In the genomic region with DNA sequence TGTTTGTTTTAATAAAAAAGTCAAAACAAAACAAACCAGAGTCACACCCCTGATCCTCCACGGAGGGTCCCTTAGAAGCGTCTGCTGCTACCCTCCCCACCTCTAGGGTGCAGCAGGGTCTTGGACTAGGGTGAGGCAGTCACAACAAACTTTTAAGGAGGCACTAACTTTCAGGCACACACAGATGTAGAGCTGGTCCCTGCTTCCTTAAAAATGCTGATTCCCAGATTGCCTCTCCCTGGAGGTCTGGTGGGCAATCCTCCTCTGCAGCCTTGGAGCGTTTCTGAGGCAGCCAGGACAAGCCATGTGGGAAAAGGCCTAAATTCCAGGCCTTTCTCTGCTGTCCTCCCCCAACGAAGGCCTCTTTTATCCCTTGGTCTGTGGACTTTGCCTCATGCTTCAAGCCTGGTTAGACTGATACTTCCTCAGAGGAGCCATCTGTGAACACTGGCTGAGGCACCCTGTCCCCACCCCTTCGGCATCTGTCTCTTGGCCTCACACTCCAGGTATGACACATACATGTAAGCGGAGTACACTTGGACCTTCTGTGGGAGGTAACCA, we compare ENCODE assay signal across 9 mouse cellular contexts. TPM values are rescaled to one million over a fixed set of nuclear protein-coding genes. Genes with fewer than 3 reads are reported as not detected.
A peak's percentile ranks its signal among the peaks of the same experiment; 100 is the strongest.
DNase-seq lines count a peak whose midpoint lies in the region; ATAC-seq and TF ChIP-seq lines count a peak whose summit lies in the region.
"Had no signal": no experiment of that assay in that cellular context is flagged by ENCODE, and none has a peak within 500 bp of the region (broad histone marks: within the 10 kb centered on the region; RNA-seq: fewer than 3 reads in every experiment).

No protein-coding gene starts in this region.

- no peak for ATAC-seq in heart, embryonic 12.5 days (ENCODE audit: insufficient number of reproducible peaks, low FRiP score)
- ATAC-seq in activated CD4-positive, CD25-positive, alpha-beta regulatory T cell, adult 4 months: no peak

- H3K4me1 ChIP-seq in E14TG2a.4 (replicated peaks; ENCODE audit: low read depth, low read length): peaks cover 83% of the 10 kb centered on the region
- H3K4me1 ChIP-seq in heart, embryonic 12.5 days (replicated peaks): peaks cover 49% of the 10 kb centered on the region

- peak overlapping the region; percentile 13; the same call in 1 of the 2 replicates for H3K4me2 ChIP-seq in heart, embryonic 12.5 days

- H3K36me3 ChIP-seq in E14TG2a.4 (ENCODE audit: insufficient read depth, low read length): no peaks in the 10 kb centered on the region
- no peaks in the 10 kb centered on the region for H3K36me3 ChIP-seq in heart, embryonic 12.5 days

- no peak overlapping the region for H3K9ac ChIP-seq in heart, embryonic 12.5 days

- peak; percentile 45 for DNase-seq in gastrocnemius, adult 2 months
- DNase-seq in gastrocnemius, postnatal 10 days: no peak
- DNase-seq in lung, postnatal 36 days: peak; percentile 43
- no peak for DNase-seq in layer of hippocampus, adult 11-12 months (ENCODE audit: low spot score)
- no peak for DNase-seq in cerebellum, postnatal 36 days

- peak; percentile 53 for TF ChIP-seq CTCF in gastrocnemius, adult 2 months (IDR thresholded peaks at IDR 0.05)
- TF ChIP-seq CTCF in E14TG2a.4 (conservative IDR thresholded peaks at IDR 0.05; ENCODE audit: low read length): peak; percentile 6; the same call in 1 of the 2 replicates

- intact Hi-C loops in gastrocnemius, adult 2 months (cut with DNase I): loop anchor here (1.0 kb wide), 1 partner anchor 91 kb away; no protein-coding TSS in a partner anchor

- no peak overlapping the region for H3K4me3 ChIP-seq in gastrocnemius, adult 2 months
- H3K4me3 ChIP-seq in E14TG2a.4 (replicated peaks; ENCODE audit: low read length): peak overlapping the region; percentile 60
- no peak overlapping the region for H3K4me3 ChIP-seq in heart, embryonic 12.5 days

- H3K27me3 ChIP-seq in E14TG2a.4 (ENCODE audit: insufficient read depth, low read length): no peaks in the 10 kb centered on the region
- no peaks in the 10 kb centered on the region for H3K27me3 ChIP-seq in heart, embryonic 12.5 days (replicated peaks)

- H3K9me3 ChIP-seq in E14TG2a.4 (ENCODE audit: low read length): no peaks in the 10 kb centered on the region
- H3K9me3 ChIP-seq in heart, embryonic 12.5 days (replicated peaks): no peaks in the 10 kb centered on the region

- H3K27ac ChIP-seq in gastrocnemius, adult 2 months: peak overlapping the region; percentile 97
- H3K27ac ChIP-seq in heart, embryonic 12.5 days (ENCODE audit: poor library complexity, severe bottlenecking): peak overlapping the region; percentile 12; the same call in 1 of the 2 replicates

- WGBS in heart, embryonic 12.5 days: 41% methylated on average over 6 of the region's 6 CpGs

RNA-seq across cellular contexts. Expression of gene Irf1, which starts 10.9 kb away (rescaled TPM):
- 1 to 10 TPM; 6.2 to 7.0 TPM for total RNA-seq in gastrocnemius, adult 2 months (2021)
- 10 to 100 TPM in 1 of 2 experiments, 1 to 10 TPM in 1; 9.4 to 13.7 TPM for total RNA-seq in gastrocnemius, postnatal 10 days (2021)
- 9.8 and 11.3 TPM in 2 replicates for polyA plus RNA-seq in heart, embryonic 12.5 days (2016; fragmentation: Nextera tagmentation; extraction: Ambion mirVana)
- 100 to 1,000 TPM; 236 to 307 TPM for polyA plus RNA-seq in activated CD4-positive, CD25-positive, alpha-beta regulatory T cell, adult 4 months (2017; shearing (Covaris generic))

RNA-seq across cellular contexts. Expression of gene Gm17334, which starts 14.1 kb away (rescaled TPM):
- total RNA-seq in gastrocnemius, adult 2 months (2021): under 1 TPM; 0.28 to 0.53 TPM
- total RNA-seq in gastrocnemius, postnatal 10 days (2021): under 1 TPM; 0.26 to 0.70 TPM
- polyA plus RNA-seq in heart, embryonic 12.5 days (2016; fragmentation: Nextera tagmentation; extraction: Ambion mirVana): 0.22 TPM in 1 of 2 replicates, not detected in the other
- 1 to 10 TPM; 4.9 to 6.2 TPM for polyA plus RNA-seq in activated CD4-positive, CD25-positive, alpha-beta regulatory T cell, adult 4 months (2017; shearing (Covaris generic))

RNA-seq across cellular contexts. Expression of gene Il5, which starts 38.3 kb away (rescaled TPM):
- not detected for total RNA-seq in gastrocnemius, adult 2 months (2021)
- not detected for total RNA-seq in gastrocnemius, postnatal 10 days (2021)
- polyA plus RNA-seq in heart, embryonic 12.5 days (2016; fragmentation: Nextera tagmentation; extraction: Ambion mirVana): not detected in 2 replicates
- polyA plus RNA-seq in activated CD4-positive, CD25-positive, alpha-beta regulatory T cell, adult 4 months (2017; shearing (Covaris generic)): under 1 TPM in 1 of 2 experiments, not detected in 1; 0.21 TPM
- polyA plus RNA-seq: gonadal fat pad, adult 2 months had no signal

RNA-seq across cellular contexts. Expression of gene Rad50, which starts 51.8 kb away (rescaled TPM):
- total RNA-seq in gastrocnemius, adult 2 months (2021): 1 to 10 TPM; 4.1 to 5.2 TPM
- total RNA-seq in gastrocnemius, postnatal 10 days (2021): 10 to 100 TPM in 1 of 2 experiments, 1 to 10 TPM in 1; 7.9 to 10.1 TPM
- polyA plus RNA-seq in heart, embryonic 12.5 days (2016; fragmentation: Nextera tagmentation; extraction: Ambion mirVana): 24.0 and 25.6 TPM in 2 replicates
- polyA plus RNA-seq in activated CD4-positive, CD25-positive, alpha-beta regulatory T cell, adult 4 months (2017; shearing (Covaris generic)): 10 to 100 TPM; 43.2 to 44.8 TPM

Comparison
In these comparisons a context has a peak if more than half of its experiments do, and no peak if none do; other contexts are left out.
1. DNase-seq: peak in gastrocnemius, adult 2 months (single experiment) and lung, postnatal 36 days (single experiment); none in gastrocnemius, postnatal 10 days (single experiment), layer of hippocampus, adult 11-12 months (single experiment) and cerebellum, postnatal 36 days (0 of 2).